Mouse (Mus musculus) heart, postnatal 4 days (tissue): ENCODE measurements at regions not wholly inside any gene's neighbourhood (a gene's known extent, or its start where the extent isn't known, plus 50 kb on each side); places are given as distances from the start of the nearest gene placed in this dataset.

Experiments
- DNase-seq: peaks from one replicate; pipeline ENCODE4 v3.0.0; 2021

DNA sequence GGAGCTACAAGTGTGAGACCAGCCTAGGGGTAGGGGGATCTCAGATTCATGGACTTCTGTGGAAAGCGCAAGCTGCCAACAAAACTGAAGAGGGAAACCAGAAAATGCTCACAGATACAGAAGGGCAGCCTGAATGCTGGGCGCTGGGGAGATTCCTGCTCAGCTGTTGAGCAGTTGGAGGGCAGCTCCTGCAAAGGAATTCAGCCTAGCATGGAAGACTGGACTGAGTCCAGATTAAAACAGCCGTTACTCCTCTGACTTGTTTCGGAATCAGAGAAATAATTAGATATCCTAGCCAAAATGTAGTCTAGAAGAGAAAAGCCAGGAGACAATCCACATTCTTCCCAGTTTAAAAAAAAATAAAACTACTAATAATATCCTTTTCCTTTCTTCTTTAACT lies 83.7 kb downstream of the Asb9 start:
- peak; percentile 16 for DNase-seq
